9 mouse cellular contexts compared by ENCODE assay signal in genomic region chr6:129365959-129366359, GRCm38 (mm10). TPM values are rescaled to one million over a fixed set of nuclear protein-coding genes. Genes with fewer than 3 reads are reported as not detected.
A peak's percentile ranks its signal among the peaks of the same experiment; 100 is the strongest.
DNase-seq lines count a peak whose midpoint lies in the region; ATAC-seq and TF ChIP-seq lines count a peak whose summit lies in the region.
"Had no signal": no experiment of that assay in that cellular context is flagged by ENCODE, and none has a peak within 500 bp of the region (broad histone marks: within the 10 kb centered on the region; RNA-seq: fewer than 3 reads in every experiment).

No protein-coding gene starts in this region.

- no peaks in the 10 kb centered on the region for H3K9me3 ChIP-seq in G1E (replicated peaks)

- no peak for DNase-seq in frontal cortex, postnatal 25 days (ENCODE audit: low spot score in 2 of 2)
- DNase-seq in G1E (ENCODE audit: low spot score): peak; percentile 7
- peak; percentile 54 for DNase-seq in cerebellum, adult 9-10 months
- DNase-seq in kidney, postnatal 14 days: peak; percentile 17
- peak; percentile 43 for DNase-seq in skeletal muscle tissue, adult 2 months (ENCODE audit: low read depth, low spot score)

- H3K36me3 ChIP-seq in G1E (replicated peaks): no peaks in the 10 kb centered on the region

- peak; percentile 96 for ATAC-seq in frontal cortex, adult (ENCODE audit: low TSS enrichment)
- ATAC-seq in G1E (ENCODE audit: extremely low read depth, insufficient number of reproducible peaks, low FRiP score, poor library complexity, severe bottlenecking): peak; percentile 68
- ATAC-seq in granulocyte monocyte progenitor cell, adult 5-6 weeks (replicated peaks; ENCODE audit: poor library complexity, severe bottlenecking): peak; percentile 73
- peak; percentile 85 for ATAC-seq in megakaryocyte-erythroid progenitor cell, adult 5-6 weeks (replicated peaks; ENCODE audit: low FRiP score, low TSS enrichment, poor library complexity, severe bottlenecking)

- no peak overlapping the region for H3K4me3 ChIP-seq in G1E (ENCODE audit: low read depth, low read length)

- peak; percentile 64 for TF ChIP-seq CTCF in G1E (IDR thresholded peaks at IDR 0.05; ENCODE audit: low read depth, low read length)

- H3K4me1 ChIP-seq in G1E (ENCODE audit: insufficient read depth, low read depth, low read length): no peaks in the 10 kb centered on the region

- no peaks in the 10 kb centered on the region for H3K27me3 ChIP-seq in G1E (ENCODE audit: insufficient read depth, low read length)

RNA-seq across cellular contexts. Expression of gene Clec12b, which starts 19.7 kb away (rescaled TPM):
- total RNA-seq in G1E (2014; fragmentation: Nextera tagmentation) (not detected in 2 replicates), G1E (2017) (0.11 TPM in 1 of 2 replicates, not detected in the other)
- not detected in 2 replicates for polyA plus RNA-seq in G1E (2012)
- not detected in 2 replicates for total RNA-seq in granulocyte monocyte progenitor cell, adult 5-6 weeks (2014; fragmentation: Nextera tagmentation)
- not detected in 2 replicates for total RNA-seq in granulocyte monocyte progenitor cell, adult 5-6 weeks (2017)
- total RNA-seq in megakaryocyte-erythroid progenitor cell, adult 5-6 weeks (2014; fragmentation: Nextera tagmentation): not detected in 2 replicates
- not detected in 2 replicates for total RNA-seq in megakaryocyte-erythroid progenitor cell, adult 5-6 weeks (2017)
- total RNA-seq: layer of hippocampus, postnatal 36 days had no signal

RNA-seq across cellular contexts. Expression of gene Clec12a, which starts 23.5 kb away (rescaled TPM):
- total RNA-seq in G1E (2014; fragmentation: Nextera tagmentation) (not detected in 2 replicates), G1E (2017) (0.11 and 0.17 TPM in 2 replicates)
- not detected in 2 replicates for polyA plus RNA-seq in G1E (2012)
- total RNA-seq in granulocyte monocyte progenitor cell, adult 5-6 weeks (2014; fragmentation: Nextera tagmentation): 318 and 331 TPM in 2 replicates
- total RNA-seq in granulocyte monocyte progenitor cell, adult 5-6 weeks (2017): 549 and 684 TPM in 2 replicates
- 0.37 and 4.4 TPM in 2 replicates for total RNA-seq in megakaryocyte-erythroid progenitor cell, adult 5-6 weeks (2014; fragmentation: Nextera tagmentation)
- 3.4 and 6.6 TPM in 2 replicates for total RNA-seq in megakaryocyte-erythroid progenitor cell, adult 5-6 weeks (2017)

RNA-seq across cellular contexts. Expression of gene Clec1b, which starts 31.1 kb away (rescaled TPM):
- total RNA-seq in G1E (2014; fragmentation: Nextera tagmentation) (not detected in 2 replicates), G1E (2017) (0.22 TPM in 1 of 2 replicates, not detected in the other)
- polyA plus RNA-seq in G1E (2012): not detected in 2 replicates
- total RNA-seq in granulocyte monocyte progenitor cell, adult 5-6 weeks (2014; fragmentation: Nextera tagmentation): 2.0 TPM in 1 of 2 replicates, not detected in the other
- 0.21 TPM in 1 of 2 replicates, not detected in the other for total RNA-seq in granulocyte monocyte progenitor cell, adult 5-6 weeks (2017)
- total RNA-seq in megakaryocyte-erythroid progenitor cell, adult 5-6 weeks (2014; fragmentation: Nextera tagmentation): 0.47 TPM in 1 of 2 replicates, not detected in the other
- total RNA-seq in megakaryocyte-erythroid progenitor cell, adult 5-6 weeks (2017): 2.8 TPM in 1 of 2 replicates, not detected in the other
- total RNA-seq: layer of hippocampus, postnatal 36 days had no signal

RNA-seq across cellular contexts. Expression of gene 4922502D21Rik, which starts 34.4 kb away (rescaled TPM):
- total RNA-seq in G1E (2014; fragmentation: Nextera tagmentation): not detected in 2 replicates
- not detected in 2 replicates for total RNA-seq in G1E (2017)
- not detected in 2 replicates for polyA plus RNA-seq in G1E (2012)
- not detected in 2 replicates for total RNA-seq in granulocyte monocyte progenitor cell, adult 5-6 weeks (2014; fragmentation: Nextera tagmentation)
- 1.2 TPM in 1 of 2 replicates, not detected in the other for total RNA-seq in granulocyte monocyte progenitor cell, adult 5-6 weeks (2017)
- total RNA-seq in megakaryocyte-erythroid progenitor cell, adult 5-6 weeks (2014; fragmentation: Nextera tagmentation): not detected in 2 replicates
- not detected in 2 replicates for total RNA-seq in megakaryocyte-erythroid progenitor cell, adult 5-6 weeks (2017)
- total RNA-seq: layer of hippocampus, postnatal 36 days had no signal

RNA-seq across cellular contexts. Expression of gene Clec9a, which starts 42.7 kb away (rescaled TPM):
- total RNA-seq in G1E (2014; fragmentation: Nextera tagmentation): not detected in 2 replicates
- 0.06 and 0.11 TPM in 2 replicates for total RNA-seq in G1E (2017)
- polyA plus RNA-seq in G1E (2012): not detected in 2 replicates
- not detected in 2 replicates for total RNA-seq in granulocyte monocyte progenitor cell, adult 5-6 weeks (2014; fragmentation: Nextera tagmentation)
- 0.60 TPM in 1 of 2 replicates, not detected in the other for total RNA-seq in granulocyte monocyte progenitor cell, adult 5-6 weeks (2017)
- total RNA-seq in megakaryocyte-erythroid progenitor cell, adult 5-6 weeks (2014; fragmentation: Nextera tagmentation): not detected in 2 replicates
- 0.47 and 0.53 TPM in 2 replicates for total RNA-seq in megakaryocyte-erythroid progenitor cell, adult 5-6 weeks (2017)
- total RNA-seq: layer of hippocampus, postnatal 36 days had no signal

Comparison
In these comparisons a context has a peak if more than half of its experiments do, and no peak if none do; other contexts are left out.
1. DNase-seq: peak in G1E (single experiment), cerebellum, adult 9-10 months (single experiment), kidney, postnatal 14 days (single experiment) and skeletal muscle tissue, adult 2 months (single experiment); none in frontal cortex, postnatal 25 days (0 of 2).
2. RNA of gene Clec12a, which starts 23.5 kb away (total RNA-seq): 318 to 684 TPM in granulocyte monocyte progenitor cell, adult 5-6 weeks; 0.37 to 6.6 TPM in megakaryocyte-erythroid progenitor cell, adult 5-6 weeks and 0.11 to 0.17 TPM in G1E; every median in the first group is over 10 times any median in the second.
3. Peak in every context shown above with its lines, with median percentiles within 50 percentile points of each other: ATAC-seq.